Mouse (Mus musculus) gastrocnemius, postnatal 10 days (tissue): ENCODE results near the gene Ppp3ca. TPM values are rescaled to one million over a fixed set of nuclear protein-coding genes. Genes with fewer than 3 reads are reported as not detected.

ENCODE experiments used
- DNase-seq: peaks from one replicate; pipeline ENCODE4 v3.0.0; 2021; ENCODE audit warnings: mixed read lengths
- total RNA-seq, 2 experiments: library from RNA; stranded (reverse); gene quantifications; 2 replicates each; pipeline ENCODE4 v1.2.3; 2021

Gene Ppp3ca
- total RNA-seq, 2 experiments from 2014 or later: 161 to 166 TPM

DNA sequence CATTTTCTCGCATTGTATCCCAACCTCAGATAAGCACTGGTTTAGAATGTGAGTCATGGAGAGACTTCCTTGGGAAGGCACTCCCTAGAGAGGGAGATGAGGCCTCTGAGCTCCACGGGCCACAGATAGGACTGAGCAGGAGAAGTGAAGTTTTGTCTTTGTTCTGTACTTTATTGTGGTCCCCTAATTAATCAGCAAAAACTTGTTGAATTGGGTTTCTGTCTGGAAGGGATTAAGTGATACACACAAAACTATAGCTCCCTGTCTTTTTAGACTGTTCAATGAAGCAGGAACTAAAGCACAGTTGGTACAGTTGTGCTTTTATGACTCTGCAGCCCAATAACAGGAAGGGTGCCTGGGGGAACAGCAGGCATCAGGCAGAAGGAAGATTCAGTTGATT, 95.6 kb downstream of the Ppp3ca start:
- no peak for DNase-seq

GRCm38 (mm10) chr3:136768775-136769485, 99.0 kb downstream of the Ppp3ca start:
- no peak for DNase-seq

- DNase-seq: no peak
Measured at GRCm38 (mm10) chr3:136769486-136769882, 99.6 kb downstream of the Ppp3ca start.

DNA sequence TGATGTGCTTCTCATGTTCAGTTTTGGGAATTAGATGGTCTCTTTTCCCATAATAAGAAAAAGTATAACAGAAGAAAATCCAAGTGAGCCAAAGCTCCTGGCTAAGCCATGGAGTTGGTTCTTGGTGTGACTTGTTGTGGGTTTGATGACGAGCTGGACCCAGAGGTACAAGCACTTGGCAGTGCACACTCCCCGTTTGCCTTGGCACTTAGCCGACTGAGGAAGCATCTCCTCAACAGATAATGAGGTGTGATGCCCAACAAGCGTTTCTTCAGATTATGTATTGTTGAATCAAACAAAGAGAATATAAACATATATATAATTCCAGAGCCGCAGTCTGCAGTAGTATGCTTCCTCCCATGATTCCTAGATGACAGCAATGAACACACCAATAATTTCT, 101.8 kb downstream of the Ppp3ca start:
- no peak for DNase-seq

GRCm38 (mm10) chr3:136773217-136773616, 103.3 kb downstream of the Ppp3ca start:
- no peak for DNase-seq

- no peak for DNase-seq
Measured at GRCm38 (mm10) chr3:136774196-136774595, 104.3 kb downstream of the Ppp3ca start.

DNA sequence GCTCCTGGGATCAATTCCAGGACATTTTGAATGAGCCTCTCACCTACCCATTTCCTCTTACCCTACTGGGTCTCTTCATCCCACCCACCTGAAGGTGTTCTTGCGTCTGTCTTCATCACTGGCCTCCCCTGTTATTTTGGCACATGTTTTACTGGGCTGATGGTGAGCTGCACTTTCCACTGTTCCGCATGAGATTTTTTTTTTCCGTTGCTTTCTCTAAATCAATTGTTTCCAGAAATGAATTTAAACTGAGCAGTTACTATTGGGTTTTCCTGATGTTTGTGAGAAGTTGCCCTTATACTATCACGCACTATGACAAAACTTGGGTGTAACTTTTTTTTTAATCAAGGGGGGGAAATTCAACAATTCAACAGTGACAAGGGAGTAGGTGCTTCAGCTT, 106.6 kb downstream of the Ppp3ca start:
- no peak for DNase-seq

DNA sequence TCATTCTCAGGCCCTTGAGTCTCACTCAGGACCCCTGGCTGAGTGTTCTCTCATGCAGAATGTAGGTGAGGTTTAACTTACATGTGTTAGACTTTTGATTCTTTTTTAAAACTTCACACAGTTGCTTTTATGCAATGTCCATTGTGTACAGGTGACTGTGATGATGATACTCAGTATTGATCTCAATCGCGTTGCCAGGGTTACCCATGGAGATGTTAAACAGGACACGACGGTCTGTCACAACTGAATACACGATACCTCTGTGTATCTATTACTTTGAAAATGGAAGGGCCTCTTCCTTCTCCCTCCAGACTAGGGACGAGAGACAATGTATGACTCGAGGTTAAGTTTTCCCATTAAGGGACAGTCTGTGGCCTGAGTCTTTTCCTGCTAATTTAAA, 107.5 kb downstream of the Ppp3ca start:
- DNase-seq: no peak

DNA sequence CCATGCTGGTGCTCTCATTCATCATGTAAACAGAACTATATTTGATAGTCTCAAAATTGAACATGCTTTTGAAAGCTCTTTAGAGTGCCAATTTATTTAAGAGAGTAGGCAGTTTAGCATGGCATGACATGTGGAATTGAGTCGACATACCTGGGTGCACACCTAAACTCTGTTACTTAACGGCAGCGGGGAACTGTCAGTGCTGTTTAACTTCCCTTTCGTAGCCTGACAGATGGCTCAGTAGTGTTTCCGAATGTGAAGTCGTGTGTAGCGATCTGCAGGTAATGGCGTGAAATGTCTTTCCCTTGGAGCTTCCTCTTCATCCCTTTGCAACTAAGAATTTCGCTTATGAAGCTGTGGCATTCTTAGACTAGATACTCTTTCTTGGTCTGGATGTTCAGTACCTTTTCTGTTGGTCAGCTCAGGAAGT, 107.9 kb downstream of the Ppp3ca start:
- no peak for DNase-seq

- DNase-seq: no peak
Measured at GRCm38 (mm10) chr3:136780321-136780720, 110.4 kb downstream of the Ppp3ca start.

GRCm38 (mm10) chr3:136782058-136782457, 112.1 kb downstream of the Ppp3ca start:
- DNase-seq: no peak

DNA sequence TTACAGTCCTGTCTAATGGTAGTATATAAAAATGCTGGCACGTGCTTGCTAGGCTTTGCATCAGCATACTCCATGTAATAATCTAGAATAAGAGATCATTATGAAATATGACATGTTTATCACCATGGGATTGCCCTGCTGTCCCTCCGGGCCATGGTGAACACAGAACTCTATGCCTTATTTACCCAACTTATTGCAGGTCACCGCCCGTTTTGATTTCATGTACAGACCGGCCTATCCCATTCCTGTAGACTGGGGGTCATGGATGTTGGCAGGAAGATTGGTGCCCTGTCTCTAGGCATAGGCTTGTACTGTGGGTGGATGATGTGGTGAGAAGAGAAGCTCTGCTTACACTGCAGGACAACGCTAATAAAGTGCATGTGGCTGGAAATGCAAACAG, 115.8 kb downstream of the Ppp3ca start:
- no peak for DNase-seq

GRCm38 (mm10) chr3:136790261-136790871, 120.4 kb downstream of the Ppp3ca start:
- DNase-seq: no peak

GRCm38 (mm10) chr3:136791404-136791803, 121.5 kb downstream of the Ppp3ca start:
- DNase-seq: no peak

DNA sequence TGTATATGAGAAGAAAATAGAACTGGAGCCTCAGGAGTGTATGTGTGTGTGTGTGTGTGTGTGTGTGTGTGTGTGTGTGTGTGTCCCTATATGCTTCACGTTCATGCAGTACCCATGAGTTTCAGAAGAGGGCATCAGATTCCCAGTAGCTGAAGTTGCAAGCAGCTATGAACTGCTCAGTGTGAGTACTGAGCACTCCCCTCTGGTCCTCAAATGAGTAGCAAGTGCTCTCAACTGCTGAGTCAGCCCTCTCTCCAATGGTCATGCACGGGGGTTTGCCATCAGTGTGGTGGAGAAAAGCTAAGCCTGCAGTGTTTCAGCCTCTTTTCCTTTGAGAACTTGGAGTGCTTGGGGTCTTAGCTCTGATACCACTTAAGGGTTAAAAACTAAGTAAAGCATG, 122.0 kb downstream of the Ppp3ca start:
- no peak for DNase-seq

DNA sequence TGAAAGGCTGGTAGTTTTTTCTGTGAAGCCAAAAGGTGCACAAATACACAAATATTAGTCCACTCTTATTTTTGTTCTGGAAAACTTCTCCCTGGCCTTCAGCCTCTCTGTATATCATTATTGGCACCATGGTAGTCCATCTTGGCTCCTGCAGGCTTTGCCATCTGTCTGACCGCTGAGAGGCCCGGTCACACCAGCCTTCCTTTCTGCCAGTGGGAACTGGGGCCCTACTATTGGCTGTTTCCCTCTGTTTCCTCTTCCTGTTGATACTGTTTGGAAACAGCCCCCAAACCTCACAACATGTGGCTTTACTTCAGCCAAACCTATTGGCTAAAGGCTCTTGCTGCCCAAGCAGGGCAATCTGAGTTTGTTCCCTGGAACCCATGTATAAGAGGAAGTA, 123.5 kb downstream of the Ppp3ca start:
- no peak for DNase-seq

DNA sequence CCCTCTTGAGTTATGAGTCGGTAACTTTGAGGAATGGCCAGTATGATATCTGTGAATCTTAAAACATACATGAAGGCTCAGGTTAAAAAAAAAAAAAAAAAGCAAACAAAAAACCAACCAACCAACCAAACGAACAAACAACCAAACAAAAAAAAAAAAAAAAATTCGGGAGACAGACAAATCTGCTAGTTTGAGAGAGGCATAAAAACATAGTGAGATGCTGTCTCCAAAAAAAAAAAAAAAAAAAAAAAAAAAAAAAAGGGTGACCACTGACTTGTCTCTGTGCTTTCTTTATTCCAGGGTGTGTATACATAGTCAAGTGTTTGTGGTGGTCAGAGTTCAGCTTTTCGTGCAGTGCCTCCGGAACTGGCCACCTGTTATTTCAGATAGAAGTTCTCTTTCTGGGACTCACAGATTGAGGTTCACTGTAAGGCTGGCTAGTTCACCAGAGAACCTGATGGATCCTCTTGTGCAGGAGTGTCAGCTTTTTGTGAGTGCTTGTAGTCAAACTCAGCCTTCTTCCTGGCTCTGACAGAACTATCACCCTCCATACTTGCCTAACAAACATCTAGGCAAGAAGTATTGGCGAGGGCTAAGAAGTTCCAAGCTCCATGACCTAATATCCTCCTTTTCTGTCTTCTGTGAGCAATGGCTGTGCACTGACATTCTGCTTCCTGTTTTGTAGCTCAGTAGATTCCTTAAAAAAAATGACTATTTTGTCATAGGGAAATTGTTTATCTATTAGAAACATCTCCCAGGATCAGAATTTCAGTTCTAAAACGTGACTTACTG, 124.7 kb downstream of the Ppp3ca start:
- no peak for DNase-seq

- DNase-seq: no peak
Measured at GRCm38 (mm10) chr3:136798896-136799295, 129.0 kb downstream of the Ppp3ca start.

DNA sequence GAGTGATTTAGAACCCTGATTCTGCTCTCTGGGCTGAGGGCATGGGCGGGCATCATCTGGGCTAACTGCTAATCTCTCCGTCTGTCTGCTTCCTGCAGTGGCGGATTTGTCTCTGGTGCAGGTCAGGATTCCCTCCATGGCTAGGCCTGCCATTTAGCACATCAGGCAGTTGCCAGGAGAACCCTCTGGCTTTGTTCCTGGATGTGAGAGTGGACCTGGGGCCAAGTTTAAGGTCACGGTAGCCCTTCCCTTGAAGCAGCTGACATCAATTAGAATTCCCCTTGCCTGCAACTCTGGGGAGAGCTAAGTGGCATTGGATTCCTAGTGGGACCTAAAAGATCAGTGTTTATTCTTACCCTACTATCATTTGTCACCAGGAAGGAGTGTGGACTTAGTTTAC, 132.7 kb downstream of the Ppp3ca start:
- DNase-seq: peak; percentile 55

DNA sequence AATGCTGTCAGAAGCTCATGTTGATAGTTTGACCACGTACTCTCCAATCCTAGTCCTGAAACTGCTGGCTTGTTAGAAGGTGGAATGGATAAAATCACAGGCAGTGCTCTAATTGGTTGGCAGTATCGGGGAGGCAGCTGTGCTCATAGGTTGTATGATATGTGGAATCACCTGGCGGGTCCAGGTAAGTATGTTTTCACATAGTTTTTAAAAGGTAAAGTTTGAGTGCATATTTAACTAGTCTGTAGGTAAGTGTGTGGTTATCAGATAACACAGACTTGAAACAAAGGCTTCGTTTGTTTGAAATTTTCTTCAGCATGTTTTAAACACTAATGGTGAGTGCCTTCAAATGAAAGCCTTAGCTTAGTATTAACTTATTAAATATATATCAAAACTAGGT, 136.0 kb downstream of the Ppp3ca start:
- no peak for DNase-seq

- no peak for DNase-seq
Measured at GRCm38 (mm10) chr3:136810271-136810670, 140.3 kb downstream of the Ppp3ca start.

DNA sequence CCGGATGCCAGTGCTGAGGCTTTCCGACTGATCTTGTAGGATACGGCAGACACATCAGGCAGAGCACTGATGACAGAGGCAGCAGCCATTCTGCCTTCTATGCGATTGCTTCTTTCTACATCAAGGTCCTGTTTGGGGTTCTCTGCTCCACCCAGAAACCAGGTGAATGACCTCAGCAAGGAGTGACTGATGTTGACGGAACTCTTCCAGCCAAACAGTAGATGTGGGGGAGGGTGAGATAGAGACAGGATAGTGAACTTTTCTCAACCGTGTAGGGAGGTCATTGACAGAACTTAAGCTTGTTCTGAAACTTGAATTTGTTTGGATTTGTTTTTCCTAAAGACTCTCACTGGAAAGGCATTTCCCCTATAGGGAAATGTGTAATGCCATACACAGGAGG, 142.2 kb downstream of the Ppp3ca start:
- no peak for DNase-seq

- no peak for DNase-seq
Measured at GRCm38 (mm10) chr3:136812791-136813190, 142.9 kb downstream of the Ppp3ca start.
